Mouse (Mus musculus) T-helper 1 cell (primary cell): ENCODE measurements around the gene Gemin7.

ENCODE experiments used
- in situ Hi-C: fragments of 300-600 bp; cut with MboI, MseI; formaldehyde crosslinking; loops from one replicate; pipeline ENCODE4 v1.15.1; 2025; ENCODE audit warnings: high pct_unique_total_duplicates

Gene Gemin7

GRCm38 (mm10) chr7:19577877-19578414, 551 bp upstream of the Gemin7 start:
- in situ Hi-C loops: no loop called here

DNA sequence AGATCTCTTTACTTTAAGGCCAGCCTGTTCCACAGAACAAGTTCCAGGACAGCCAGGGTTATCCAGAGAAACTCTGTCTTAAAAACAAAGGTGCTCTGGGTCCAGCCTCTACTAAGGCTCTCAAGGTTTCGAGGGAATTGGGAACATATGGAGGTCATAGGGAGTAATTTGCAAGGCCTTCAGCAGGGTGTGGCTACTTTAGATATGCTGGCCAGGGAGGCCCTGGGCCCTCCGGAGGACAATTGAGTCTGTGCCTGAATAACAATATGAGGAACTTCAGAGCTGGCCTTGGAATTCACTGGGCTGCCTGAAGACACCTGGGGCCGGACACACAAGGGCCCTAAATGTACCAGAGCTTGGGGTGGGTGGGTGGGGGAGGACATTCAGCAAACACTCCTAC, 1.8 kb downstream of the Gemin7 start:
- in situ Hi-C loops: no loop called here

- in situ Hi-C loops: no loop called here
These were observed 3.6 kb downstream of the Gemin7 start for GRCm38 (mm10) chr7:19573776-19574140.

DNA sequence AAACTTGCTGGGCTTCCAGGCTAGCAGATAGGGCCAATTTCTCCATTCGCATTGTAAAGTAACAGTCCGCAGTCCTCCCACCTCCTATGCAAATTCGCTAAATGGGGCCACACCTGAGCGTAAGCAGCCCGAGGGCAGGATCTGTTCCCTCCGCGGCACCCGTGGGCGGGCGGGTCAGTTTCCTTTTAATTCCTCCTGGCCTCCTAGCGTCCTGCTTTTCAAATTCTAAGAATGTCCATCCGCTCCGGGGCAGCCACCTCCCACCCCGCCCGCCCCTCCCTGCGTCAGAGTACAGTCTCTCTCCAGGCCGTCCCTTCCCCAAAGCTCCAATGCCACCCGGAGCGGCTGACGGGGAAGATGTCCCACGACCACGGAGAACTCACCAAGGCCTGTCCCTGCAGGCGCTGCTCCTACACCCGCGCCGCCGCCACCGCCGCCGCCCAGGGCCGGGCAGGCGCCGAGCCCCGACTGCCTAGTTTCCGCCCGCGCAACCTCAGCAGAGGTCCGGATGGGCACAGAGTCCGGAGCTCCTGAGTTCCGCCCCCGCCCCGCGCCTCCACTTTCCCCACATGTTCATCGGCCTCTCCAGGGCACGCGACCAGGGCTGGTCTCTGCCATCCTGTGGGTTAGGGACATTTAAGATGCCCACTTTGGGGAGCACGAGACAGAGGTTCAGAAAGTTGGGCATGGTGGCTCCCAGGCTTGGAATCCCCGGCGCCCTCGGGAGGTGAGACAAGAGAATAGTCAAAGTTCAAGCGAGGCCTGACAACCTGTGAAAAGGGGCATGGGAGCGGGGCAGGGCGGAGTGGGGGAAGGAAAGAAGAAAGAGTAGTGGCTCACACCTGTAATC, 4.2 kb downstream of the Gemin7 start:
- in situ Hi-C loops: no loop called here

DNA sequence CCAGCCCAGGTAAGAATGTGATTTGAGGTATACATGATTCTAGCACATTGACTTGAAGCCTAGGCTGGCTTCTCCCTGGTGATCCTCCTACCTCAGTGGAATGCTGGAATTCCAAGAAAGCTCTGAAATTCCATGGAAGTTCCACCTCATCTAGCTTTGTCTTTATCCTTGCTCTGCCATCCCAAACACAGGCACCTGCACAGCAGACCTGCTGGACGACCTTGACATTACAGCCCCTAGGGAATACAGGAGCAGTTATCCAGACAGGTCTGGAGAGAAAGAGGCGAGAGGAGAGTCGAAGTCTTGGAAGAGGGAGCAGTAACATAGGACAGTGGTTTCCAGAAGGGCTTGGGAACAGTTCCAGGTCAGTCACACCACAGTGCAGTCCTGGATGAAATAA, 7.7 kb downstream of the Gemin7 start:
- in situ Hi-C loops: no loop called here

DNA sequence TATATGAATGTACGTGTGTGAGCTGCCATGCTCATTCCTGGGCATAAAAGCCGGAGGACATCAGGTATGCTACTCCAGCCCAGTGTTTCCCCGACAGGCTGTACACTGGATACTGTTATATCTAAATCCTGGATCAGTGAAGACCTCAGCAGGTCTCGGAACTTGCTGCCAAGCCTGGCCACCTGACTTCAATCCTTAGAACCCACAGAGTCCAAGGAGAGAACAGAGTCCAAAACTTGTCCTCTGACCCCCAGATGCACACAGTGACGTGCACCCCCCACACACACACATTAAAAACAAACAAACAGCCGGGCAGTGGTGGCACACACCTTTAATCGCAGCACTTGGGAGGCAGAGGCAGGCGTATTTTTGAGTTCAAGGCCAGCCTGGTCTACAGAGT, 10.0 kb downstream of the Gemin7 start:
- in situ Hi-C loops: no loop called here

GRCm38 (mm10) chr7:19565803-19566202, 11.6 kb downstream of the Gemin7 start:
- in situ Hi-C loops: no loop called here

DNA sequence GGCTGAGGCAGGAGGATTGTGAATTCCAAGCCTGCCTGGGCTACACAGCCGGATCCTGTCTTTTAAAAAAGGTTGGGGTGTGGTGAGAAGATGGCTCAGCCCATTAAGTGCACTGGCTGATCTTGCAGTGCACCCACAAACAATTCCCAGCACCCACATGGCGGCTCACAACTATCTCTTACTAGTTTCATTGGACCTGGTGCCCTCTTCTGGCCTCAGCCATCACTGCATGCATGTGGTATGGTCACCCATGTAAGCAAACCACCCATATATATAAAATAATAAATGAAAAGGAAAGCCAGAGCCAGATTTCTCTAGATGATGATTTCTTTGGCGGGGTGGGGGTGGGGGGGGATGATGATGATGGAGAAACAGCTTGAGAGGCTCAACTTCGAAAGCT, 12.9 kb downstream of the Gemin7 start:
- in situ Hi-C loops: no loop called here

- in situ Hi-C loops: no loop called here
These were observed 13.5 kb downstream of the Gemin7 start for GRCm38 (mm10) chr7:19563884-19564283.

DNA sequence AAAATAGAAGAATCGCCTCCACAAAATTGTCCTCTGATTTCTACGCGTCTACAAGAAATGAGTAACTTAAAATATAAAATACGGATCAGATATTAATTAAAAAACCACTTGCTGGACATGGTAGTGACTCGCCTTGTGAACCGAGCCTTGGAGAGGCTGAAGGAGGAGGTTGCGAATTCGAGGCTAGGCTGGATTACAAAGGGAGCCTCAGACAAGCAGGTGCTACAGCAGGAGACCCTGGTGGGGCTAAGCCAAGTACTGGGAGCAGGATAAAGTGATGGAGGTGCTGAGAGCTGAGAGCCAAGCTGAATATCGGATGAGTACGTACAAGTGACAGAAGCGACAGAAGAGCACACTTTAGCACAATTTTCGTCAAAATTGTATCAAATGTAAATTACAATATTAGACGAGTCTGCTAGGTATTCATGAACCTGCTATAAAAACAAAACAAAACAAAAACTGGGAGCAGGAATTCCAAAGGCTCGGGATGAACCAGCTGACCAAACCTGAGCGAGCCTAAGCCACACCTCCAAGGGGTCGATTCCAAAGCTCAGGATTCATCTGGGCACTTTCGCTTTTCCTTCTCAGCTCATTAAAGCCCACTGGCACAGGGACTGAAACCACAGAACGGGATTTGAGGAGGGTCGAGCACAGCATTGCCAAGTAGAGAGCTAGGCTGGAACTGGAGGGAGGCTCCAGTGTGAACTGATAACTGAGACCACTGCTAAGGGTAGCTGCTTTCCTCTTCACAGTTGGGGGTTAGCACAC, 14.6 kb downstream of the Gemin7 start, which contains the start of gene Ppp1r37:
Ppp1r37 (minus strand) TSS at position 434 of the 768 bp plus-strand sequence.
- in situ Hi-C loops: no loop called here

DNA sequence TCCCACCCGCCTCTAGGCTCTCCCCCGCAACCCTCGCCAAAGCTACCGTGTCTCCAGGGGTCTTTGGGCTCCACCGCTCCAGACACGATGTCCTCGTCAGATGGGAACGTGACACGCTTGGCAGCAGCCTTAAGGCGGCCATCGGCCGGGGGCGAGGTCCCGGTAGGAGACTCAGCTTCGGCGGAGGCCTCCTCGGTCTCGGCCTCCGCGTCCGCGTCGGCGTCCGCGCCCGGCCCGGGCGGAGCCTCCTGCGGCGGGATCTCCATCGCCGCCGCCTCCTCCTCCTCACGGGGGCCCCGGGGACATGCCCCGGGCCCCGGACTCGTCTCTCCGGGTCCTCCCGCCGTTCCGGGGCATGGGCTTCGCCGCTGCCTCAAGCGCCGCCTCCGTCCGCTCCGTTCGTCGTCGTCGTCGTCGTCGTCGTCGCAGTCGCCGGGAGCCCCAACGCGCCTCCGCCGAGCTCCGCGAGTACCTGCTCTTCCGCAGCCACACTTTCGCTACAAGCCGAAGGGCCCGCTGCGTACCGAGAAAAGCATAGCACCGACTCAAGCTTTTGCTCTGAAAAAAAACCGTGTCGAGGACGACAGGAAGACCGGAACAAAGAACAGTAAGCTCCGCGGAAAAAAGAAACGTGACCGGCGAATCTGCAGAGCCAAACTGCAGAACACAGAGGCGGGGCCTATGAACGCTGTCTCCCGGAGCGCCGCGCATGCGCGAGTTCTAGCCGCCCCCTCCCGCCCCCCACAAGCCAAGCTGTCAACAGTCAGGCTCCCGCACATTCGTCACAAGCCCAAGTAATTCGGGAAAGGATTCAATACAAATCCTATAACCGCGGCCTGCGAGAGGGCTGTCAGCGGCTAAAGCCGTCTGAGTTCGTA, 15.4 kb downstream of the Gemin7 start:
- in situ Hi-C loops: no loop called here

GRCm38 (mm10) chr7:19561431-19561764, 16.0 kb downstream of the Gemin7 start:
- in situ Hi-C loops: no loop called here

GRCm38 (mm10) chr7:19560491-19561260, 16.7 kb downstream of the Gemin7 start:
- in situ Hi-C loops: no loop called here

DNA sequence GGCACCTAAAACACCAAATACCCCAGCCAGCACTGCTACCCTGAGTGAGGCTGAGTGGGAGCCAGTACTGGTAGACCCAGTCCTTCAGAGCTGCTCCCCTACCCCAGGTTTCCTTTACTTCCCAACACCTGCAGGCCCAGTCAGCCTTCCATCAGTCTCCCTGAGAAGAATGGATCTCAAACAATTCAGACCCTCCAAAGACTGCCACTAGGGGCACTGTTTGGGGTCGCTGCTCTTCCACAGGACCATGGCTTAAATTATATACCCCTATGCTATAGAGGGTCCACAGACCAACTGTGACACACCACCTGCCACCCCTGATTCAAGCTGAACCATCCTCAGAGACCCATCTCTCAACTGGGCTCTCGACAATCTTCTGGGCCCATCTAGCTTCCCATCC, 18.4 kb downstream of the Gemin7 start:
- in situ Hi-C loops: no loop called here

DNA sequence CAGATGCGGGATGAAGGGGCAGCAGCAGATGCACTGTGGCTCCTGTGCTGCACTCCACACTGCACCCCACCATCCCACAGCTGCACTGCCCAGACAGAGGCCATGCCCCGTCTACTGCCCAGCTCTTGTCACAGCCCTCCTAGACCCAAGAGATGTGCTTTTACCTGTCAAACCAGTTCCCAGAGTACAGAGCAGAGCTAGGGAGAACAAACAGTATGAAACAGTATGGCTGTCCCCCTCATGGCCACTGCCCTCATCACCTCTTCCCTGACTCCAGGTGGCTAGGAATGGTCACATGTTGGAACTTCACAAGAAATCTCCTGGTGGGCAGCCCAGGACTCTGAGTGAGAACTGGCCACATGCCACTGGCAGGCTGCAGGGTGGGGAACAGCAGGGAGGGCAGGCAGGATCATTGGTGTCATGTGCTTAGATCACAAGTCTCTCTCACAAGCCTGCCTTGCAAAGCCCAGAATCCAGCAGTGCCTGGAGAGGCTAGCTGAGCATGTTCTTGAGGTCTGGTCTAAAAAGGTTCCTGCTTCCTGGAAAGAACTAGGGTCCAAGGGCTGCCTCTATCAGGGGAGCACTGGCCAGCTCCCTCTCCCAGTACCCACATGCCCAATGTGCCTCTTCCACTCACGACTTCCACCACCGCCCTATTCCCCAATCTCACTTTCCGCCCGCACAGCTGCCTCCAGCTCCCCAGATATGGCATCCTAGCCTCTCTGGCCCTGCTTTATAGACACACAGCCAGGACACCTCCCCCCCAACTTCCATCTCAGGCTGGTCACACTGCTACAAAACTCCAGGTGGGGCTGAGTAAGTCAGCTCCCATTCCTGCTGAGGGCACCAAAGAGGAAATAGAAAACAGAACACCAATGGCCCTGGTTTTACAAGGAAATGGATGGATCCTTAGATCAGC, 19.2 kb downstream of the Gemin7 start:
- in situ Hi-C loops: no loop called here

DNA sequence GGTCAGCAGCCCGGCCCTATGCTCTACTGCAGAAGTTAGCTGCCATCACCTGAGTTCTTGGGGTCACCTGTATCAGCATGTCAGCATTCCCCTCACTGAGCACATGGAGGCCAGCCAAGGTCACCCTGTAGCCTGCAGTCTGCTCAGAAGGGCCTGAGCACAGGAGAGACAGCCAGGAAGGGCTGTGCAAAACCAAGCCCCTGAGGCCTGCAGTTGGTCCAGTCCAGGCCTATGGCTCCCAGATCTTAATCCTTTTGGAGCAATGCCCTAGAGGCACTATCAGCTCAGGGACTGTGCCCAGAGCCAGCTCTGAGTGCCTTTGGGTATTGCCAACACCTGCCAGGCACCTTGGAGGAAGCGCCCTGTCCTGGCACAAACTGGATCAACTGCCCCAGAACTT, 20.3 kb downstream of the Gemin7 start:
- in situ Hi-C loops: no loop called here

GRCm38 (mm10) chr7:19554168-19554567, 23.2 kb downstream of the Gemin7 start:
- in situ Hi-C loops: no loop called here

DNA sequence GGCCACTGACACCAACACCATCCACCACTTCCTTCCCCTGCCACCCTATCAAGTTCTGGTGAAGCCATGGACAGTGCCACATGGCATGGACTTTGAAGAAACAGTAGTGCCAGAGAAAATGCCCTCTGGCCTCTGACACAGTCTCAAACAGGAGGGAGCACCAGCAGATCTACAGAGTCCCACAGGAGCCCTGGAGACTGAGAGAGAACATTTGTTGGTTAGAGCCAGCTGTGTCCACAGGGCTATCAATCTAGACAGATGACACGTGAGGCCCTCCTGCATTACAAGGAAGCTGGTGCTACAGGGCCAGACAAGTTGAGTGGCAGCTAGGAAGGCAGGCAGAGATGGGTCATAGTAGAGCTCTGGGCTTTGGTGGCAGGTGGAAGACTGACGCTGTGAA, 25.0 kb downstream of the Gemin7 start:
- in situ Hi-C loops: no loop called here

- in situ Hi-C loops: no loop called here
These were observed 25.8 kb downstream of the Gemin7 start for GRCm38 (mm10) chr7:19551634-19552033.

GRCm38 (mm10) chr7:19549394-19549793, 28.0 kb downstream of the Gemin7 start:
- in situ Hi-C loops: no loop called here
